Mouse (Mus musculus) testis, adult 2 months (tissue): ENCODE data around the gene Rabep1.

Experiments used
- CTCF ChIP-seq: fragments of 200-500 bp; IDR thresholded peaks from 2 replicates; pipeline ENCODE4 v1.5.1; 2012; ENCODE audit warnings: low read depth, mild to moderate bottlenecking, inconsistent platforms, low read length, moderate library complexity; ENCODE audit not compliant: control insufficient read depth, insufficient read depth, insufficient replicate concordance
- POLR2A ChIP-seq: fragments of 200-500 bp; IDR thresholded peaks from 2 replicates; pipeline ENCODE4 v1.6.1; 2012; ENCODE audit warnings: low read depth, mild to moderate bottlenecking, inconsistent platforms, low read length, moderate library complexity; ENCODE audit not compliant: control insufficient read depth

DNA sequence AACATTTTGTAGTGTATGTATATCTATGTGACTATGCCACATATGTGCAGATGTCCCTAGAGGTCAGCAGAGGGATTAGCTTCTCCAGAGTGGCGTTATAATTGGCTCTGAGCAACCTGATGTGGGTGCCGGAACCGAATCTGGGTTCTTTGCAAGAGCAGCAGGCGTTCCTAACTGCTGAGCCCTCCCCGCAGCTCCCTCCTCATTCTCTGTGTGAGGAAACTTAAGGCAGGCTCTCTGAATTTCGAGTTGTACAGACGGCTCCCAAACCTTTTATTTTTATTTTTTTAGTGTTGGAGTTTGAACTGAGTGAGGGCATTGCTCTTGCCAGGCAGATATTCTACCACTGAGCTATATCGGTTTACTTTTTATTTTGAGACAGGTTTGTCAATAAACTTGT is 29.5 kb upstream of the Rabep1 start:
- TF ChIP-seq POLR2A, result no peak
- no peak for TF ChIP-seq CTCF
